Mouse (Mus musculus) gastrocnemius, postnatal 14 days (tissue): Measurements from ENCODE around the gene Ano1. TPM values are rescaled to one million over a fixed set of nuclear protein-coding genes. Genes with fewer than 3 reads are reported as not detected.

Source experiments
- DNase-seq: peaks from one replicate; pipeline ENCODE4 v3.0.0; 2021; ENCODE audit warnings: mixed read lengths
- intact Hi-C: fragments of 180-260 bp; cut with DNase I; formaldehyde crosslinking; loops from one replicate; pipeline ENCODE4 v1.15.1; 2025; ENCODE audit warnings: low total_unique reads
- total RNA-seq, 2 experiments: library from RNA; stranded (reverse); gene quantifications; 2 replicates each; pipeline ENCODE4 v1.2.3; 2021

The Ano1 gene
- total RNA-seq, 2 experiments from 2014 or later: 8.5 to 10.1 TPM

GRCm38 (mm10) chr7:144770116-144770515 is 18.3 kb upstream of the Ano1 start:
- no peak for DNase-seq
- intact Hi-C loops: no loop called here

- DNase-seq: no peak
- intact Hi-C loops: no loop called here
These were observed 17.8 kb upstream of the Ano1 start for GRCm38 (mm10) chr7:144769434-144770080.

GRCm38 (mm10) chr7:144768845-144769244 is 17.1 kb upstream of the Ano1 start:
- no peak for DNase-seq
- intact Hi-C loops: no loop called here

- intact Hi-C loops: no loop called here
- peak; percentile 28 for DNase-seq
These were observed 12.9 kb upstream of the Ano1 start for GRCm38 (mm10) chr7:144764537-144765282.

- intact Hi-C loops: no loop called here
- DNase-seq: no peak
These were observed 12.2 kb upstream of the Ano1 start for GRCm38 (mm10) chr7:144764013-144764412.

- intact Hi-C loops: no loop called here
- DNase-seq: peak; percentile 36
These were observed 10.9 kb upstream of the Ano1 start for GRCm38 (mm10) chr7:144762496-144763235.

GRCm38 (mm10) chr7:144760228-144760627 is 8.5 kb upstream of the Ano1 start:
- DNase-seq: no peak
- intact Hi-C loops: no loop called here

GRCm38 (mm10) chr7:144759455-144759854 is 7.7 kb upstream of the Ano1 start:
- intact Hi-C loops: no loop called here
- DNase-seq: no peak

GRCm38 (mm10) chr7:144755511-144756378 is 4.0 kb upstream of the Ano1 start:
- DNase-seq: no peak
- intact Hi-C loops: no loop called here

GRCm38 (mm10) chr7:144754722-144755121 is 2.9 kb upstream of the Ano1 start:
- intact Hi-C loops: no loop called here
- no peak for DNase-seq

GRCm38 (mm10) chr7:144753657-144754031 is 1.9 kb upstream of the Ano1 start:
- intact Hi-C loops: no loop called here
- DNase-seq: no peak

GRCm38 (mm10) chr7:144752919-144753656 is 1.3 kb upstream of the Ano1 start:
- intact Hi-C loops: no loop called here
- DNase-seq: no peak

GRCm38 (mm10) chr7:144747756-144748155 is 4.0 kb downstream of the Ano1 start:
- intact Hi-C loops: no loop called here
- DNase-seq: no peak

- intact Hi-C loops: no loop called here
- no peak for DNase-seq
These were observed 5.3 kb downstream of the Ano1 start for GRCm38 (mm10) chr7:144746466-144746865.

GRCm38 (mm10) chr7:144743874-144744273 is 7.9 kb downstream of the Ano1 start:
- DNase-seq: no peak
- intact Hi-C loops: no loop called here

GRCm38 (mm10) chr7:144740643-144741042 is 11.1 kb downstream of the Ano1 start:
- intact Hi-C loops: no loop called here
- DNase-seq: no peak

GRCm38 (mm10) chr7:144739810-144740209 is 12.0 kb downstream of the Ano1 start:
- DNase-seq: no peak
- intact Hi-C loops: no loop called here

- peak; percentile 20 for DNase-seq
- intact Hi-C loops: no loop called here
These were observed 13.4 kb downstream of the Ano1 start for GRCm38 (mm10) chr7:144738357-144738798.

- intact Hi-C loops: no loop called here
- DNase-seq: no peak
These were observed 19.9 kb downstream of the Ano1 start for GRCm38 (mm10) chr7:144731897-144732291.
